Mouse (Mus musculus) midbrain, embryonic 13.5 days (tissue): Measurements from ENCODE around the gene Nfix. TPM values are rescaled to one million over a fixed set of nuclear protein-coding genes. Genes with fewer than 3 reads are reported as not detected.

ENCODE experiments used
- ATAC-seq: fragments of 200-750 bp; cut with Nextera tagmentation; 2 replicates; pipeline ENCODE4 v1.8.0; 2017; ENCODE audit warnings: mild to moderate bottlenecking, moderate TSS enrichment, moderate library complexity
- H3K27ac ChIP-seq: fragments of 300-500 bp; sonication (generic); 2 replicates; pipeline ENCODE4 v1.5.1; 2015; ENCODE audit warnings: inconsistent platforms, mild to moderate bottlenecking, moderate library complexity
- H3K27me3 ChIP-seq: fragments of 300-500 bp; sonication (generic); 2 replicates; pipeline ENCODE4 v1.6.1; 2015; ENCODE audit warnings: mild to moderate bottlenecking, inconsistent platforms
- H3K36me3 ChIP-seq: fragments of 300-500 bp; sonication (generic); 2 replicates; pipeline ENCODE4 v1.6.1; 2015; ENCODE audit warnings: mild to moderate bottlenecking, inconsistent platforms
- H3K4me1 ChIP-seq: fragments of 300-500 bp; sonication (generic); replicated peaks from 2 replicates; pipeline ENCODE4 v1.6.1; 2015; ENCODE audit warnings: inconsistent platforms
- H3K4me2 ChIP-seq: fragments of 300-500 bp; sonication (generic); replicated peaks from 2 replicates; pipeline ENCODE4 v1.6.1; 2015; ENCODE audit warnings: moderate library complexity, mild to moderate bottlenecking, inconsistent platforms
- H3K4me3 ChIP-seq: fragments of 300-500 bp; sonication (generic); replicated peaks from 2 replicates; pipeline ENCODE4 v1.5.1; 2015; ENCODE audit warnings: mild to moderate bottlenecking, inconsistent platforms
- H3K9ac ChIP-seq: fragments of 300-500 bp; sonication (generic); replicated peaks from 2 replicates; pipeline ENCODE4 v1.6.1; 2015; ENCODE audit warnings: mild to moderate bottlenecking, inconsistent platforms
- H3K9me3 ChIP-seq: fragments of 300-500 bp; sonication (generic); 2 replicates; pipeline ENCODE4 v1.6.1; 2016; ENCODE audit warnings: mild to moderate bottlenecking, inconsistent platforms
- WGBS: fragments of 180-500 bp; shearing (Covaris S2); methylation state at CpG from one replicate; pipeline ENCODE4 v1.1.7; 2015; 5-methylcytosine and 5-hydroxymethylcytosine counted together
- polyA plus RNA-seq: library from polyadenylated mRNA; unstranded; fragments of >200 nt; fragmentation: Nextera tagmentation; extraction: Ambion mirVana; gene quantifications from 2 replicates; pipeline ENCODE4 v1.2.1, GENCODE M21; 2015

The Nfix gene
- polyA plus RNA-seq, 1 experiment from 2014 or later: 28.4 TPM

- H3K27me3 ChIP-seq: peaks cover 79% of the 10 kb centered on the region
- no peak overlapping the region for H3K4me2 ChIP-seq
- no peak overlapping the region for H3K27ac ChIP-seq
- 35% methylated on average over 2 of the region's 2 CpGs for WGBS
- H3K9me3 ChIP-seq: no peaks in the 10 kb centered on the region
- H3K4me1 ChIP-seq: peaks cover 77% of the 10 kb centered on the region
- H3K9ac ChIP-seq: no peak overlapping the region; the same call in 1 of the 2 replicates
- H3K36me3 ChIP-seq: no peaks in the 10 kb centered on the region
- no peak for ATAC-seq
- no peak overlapping the region for H3K4me3 ChIP-seq
Measured at GRCm38 (mm10) chr8:84735597-84735996, 64.5 kb downstream of the Nfix start.

- H3K27me3 ChIP-seq: peaks cover 70% of the 10 kb centered on the region
- peaks cover 78% of the 10 kb centered on the region for H3K4me1 ChIP-seq
- no peak overlapping the region for H3K27ac ChIP-seq
Measured at GRCm38 (mm10) chr8:84734680-84735079, 65.5 kb downstream of the Nfix start.

GRCm38 (mm10) chr8:84733959-84734358 lies 66.2 kb downstream of the Nfix start:
- Histone ChIP-seq H3K9ac (no peak overlapping the region), H3K27me3 (peaks cover 63% of the 10 kb centered on the region), H3K27ac (no peak overlapping the region), H3K36me3 (no peaks in the 10 kb centered on the region), H3K9me3 (no peaks in the 10 kb centered on the region), H3K4me3 (no peak overlapping the region), H3K4me1 (peaks cover 79% of the 10 kb centered on the region), H3K4me2 (no peak overlapping the region)
- no peak for ATAC-seq
- 84% methylated on average over 6 of the region's 6 CpGs for WGBS

More at GRCm38 (mm10) chr8:84734680-84735079, 65.5 kb downstream of the Nfix start:
- ATAC-seq: no peak
- 88% methylated on average over 2 of the region's 2 CpGs for WGBS
- Histone ChIP-seq H3K4me2 (no peak overlapping the region), H3K36me3 (no peaks in the 10 kb centered on the region), H3K4me3 (no peak overlapping the region), H3K9me3 (no peaks in the 10 kb centered on the region), H3K9ac (0 out of 2 replicates have a peak overlapping the region, but pooled peaks have one; percentile 2)

- no peak overlapping the region for H3K4me2 ChIP-seq
- ATAC-seq: no peak
- H3K27ac ChIP-seq: 0 out of 2 replicates have a peak overlapping the region, but pooled peaks have one; percentile 90
- H3K9ac ChIP-seq: peak overlapping the region; percentile 36; the same call in 1 of the 2 replicates
- H3K36me3 ChIP-seq: no peaks in the 10 kb centered on the region
- 67% methylated on average over 6 of the region's 6 CpGs for WGBS
- H3K4me1 ChIP-seq: peaks cover 79% of the 10 kb centered on the region
- H3K4me3 ChIP-seq: no peak overlapping the region
- peaks cover 53% of the 10 kb centered on the region for H3K27me3 ChIP-seq
- H3K9me3 ChIP-seq: no peaks in the 10 kb centered on the region
Measured at GRCm38 (mm10) chr8:84732996-84733395, 67.1 kb downstream of the Nfix start.

GRCm38 (mm10) chr8:84732545-84732944 lies 67.6 kb downstream of the Nfix start:
- Histone ChIP-seq H3K36me3 (peaks cover 2% of the 10 kb centered on the region; the same call in 1 of the 2 replicates), H3K27ac (peak overlapping the region; percentile 90; the same call in 1 of the 2 replicates), H3K4me2 (no peak overlapping the region), H3K9me3 (no peaks in the 10 kb centered on the region), H3K4me1 (peaks cover 78% of the 10 kb centered on the region), H3K27me3 (peaks cover 49% of the 10 kb centered on the region), H3K9ac (0 out of 2 replicates have a peak overlapping the region, but pooled peaks have one; percentile 36), H3K4me3 (no peak overlapping the region)
- 78% methylated on average over 5 of the region's 5 CpGs for WGBS
- no peak for ATAC-seq

- H3K9me3 ChIP-seq: no peaks in the 10 kb centered on the region
- H3K27me3 ChIP-seq: peaks cover 39% of the 10 kb centered on the region
- no peak overlapping the region for H3K4me2 ChIP-seq
- peak overlapping the region; percentile 4; the same call in 1 of the 2 replicates for H3K9ac ChIP-seq
- H3K4me1 ChIP-seq: peaks cover 74% of the 10 kb centered on the region
- 68% methylated on average over 11 of the region's 11 CpGs for WGBS
- ATAC-seq: no peak
- H3K4me3 ChIP-seq: no peak overlapping the region
- peak overlapping the region; percentile 90 for H3K27ac ChIP-seq
- H3K36me3 ChIP-seq: peaks cover 3% of the 10 kb centered on the region; the same call in 1 of the 2 replicates
Measured at GRCm38 (mm10) chr8:84731371-84732177, 68.6 kb downstream of the Nfix start.

- ATAC-seq: peak; percentile 70
- Histone ChIP-seq H3K36me3 (peaks cover 3% of the 10 kb centered on the region; the same call in 1 of the 2 replicates), H3K27me3 (peaks cover 32% of the 10 kb centered on the region), H3K4me2 (no peak overlapping the region), H3K9ac (peak overlapping the region; percentile 10; the same call in 1 of the 2 replicates), H3K4me3 (no peak overlapping the region), H3K27ac (peak overlapping the region; percentile 90), H3K4me1 (peaks cover 75% of the 10 kb centered on the region), H3K9me3 (no peaks in the 10 kb centered on the region)
- WGBS: 28% methylated on average over 9 of the region's 9 CpGs
Measured at GRCm38 (mm10) chr8:84730541-84731370, 69.4 kb downstream of the Nfix start.

GRCm38 (mm10) chr8:84729921-84730362 lies 70.2 kb downstream of the Nfix start:
- Histone ChIP-seq H3K9me3 (no peaks in the 10 kb centered on the region), H3K4me3 (no peak overlapping the region), H3K9ac (no peak overlapping the region), H3K4me1 (peaks cover 83% of the 10 kb centered on the region), H3K4me2 (no peak overlapping the region), H3K27ac (peak overlapping the region; percentile 90), H3K36me3 (peaks cover 3% of the 10 kb centered on the region; the same call in 1 of the 2 replicates), H3K27me3 (peaks cover 26% of the 10 kb centered on the region)
- ATAC-seq: no peak
- 88% methylated on average over 16 of the region's 16 CpGs for WGBS

- peak overlapping the region; percentile 90 for H3K27ac ChIP-seq
- H3K4me2 ChIP-seq: no peak overlapping the region
- peaks cover 3% of the 10 kb centered on the region; the same call in 1 of the 2 replicates for H3K36me3 ChIP-seq
- ATAC-seq: peak; percentile 74
- 47% methylated on average over 3 of the region's 3 CpGs for WGBS
- H3K9ac ChIP-seq: no peak overlapping the region
- no peak overlapping the region for H3K4me3 ChIP-seq
- peaks cover 92% of the 10 kb centered on the region for H3K4me1 ChIP-seq
- H3K27me3 ChIP-seq: peaks cover 16% of the 10 kb centered on the region
- H3K9me3 ChIP-seq: no peaks in the 10 kb centered on the region
Measured at GRCm38 (mm10) chr8:84728474-84728873, 71.7 kb downstream of the Nfix start.

GRCm38 (mm10) chr8:84725941-84726259 lies 74.2 kb downstream of the Nfix start:
- Histone ChIP-seq H3K4me3 (no peak overlapping the region), H3K9me3 (no peaks in the 10 kb centered on the region), H3K27ac (peak overlapping the region; percentile 51), H3K4me2 (no peak overlapping the region), H3K9ac (no peak overlapping the region), H3K4me1 (peaks cover 78% of the 10 kb centered on the region), H3K36me3 (peaks cover 8% of the 10 kb centered on the region; the same call in 1 of the 2 replicates), H3K27me3 (peaks cover 11% of the 10 kb centered on the region; the same call in 1 of the 2 replicates)
- no peak for ATAC-seq
- 19% methylated on average over 3 of the region's 3 CpGs for WGBS

GRCm38 (mm10) chr8:84725246-84725940 lies 74.8 kb downstream of the Nfix start:
- Histone ChIP-seq H3K9ac (peak overlapping the region; percentile 51; the same call in 1 of the 2 replicates), H3K9me3 (no peaks in the 10 kb centered on the region), H3K4me1 (peaks cover 73% of the 10 kb centered on the region), H3K4me3 (no peak overlapping the region), H3K36me3 (peaks cover 12% of the 10 kb centered on the region; the same call in 1 of the 2 replicates), H3K4me2 (no peak overlapping the region), H3K27ac (peak overlapping the region; percentile 51), H3K27me3 (peaks cover 16% of the 10 kb centered on the region)
- WGBS: 57% methylated on average over 10 of the region's 10 CpGs
- ATAC-seq: no peak
